Mouse (Mus musculus) embryonic facial prominence, embryonic 13.5 days (tissue): ENCODE measurements at regions not wholly inside any gene's neighbourhood (a gene's known extent, or its start where the extent isn't known, plus 50 kb on each side); places are given as distances from the start of the nearest gene placed in this dataset.
A peak's percentile ranks its signal among the peaks of the same experiment; 100 is the strongest.

Experiments used
- ATAC-seq: fragments of 200-750 bp; cut with Nextera tagmentation; 2 replicates; pipeline ENCODE4 v1.8.0; 2017; ENCODE audit warnings: low read depth; ENCODE audit not compliant: insufficient number of reproducible peaks, insufficient read depth, low FRiP score, low TSS enrichment
- H3K27ac ChIP-seq: fragments of 300-500 bp; sonication (generic); 2 replicates; pipeline ENCODE4 v1.5.1; 2015; ENCODE audit warnings: moderate library complexity, mild to moderate bottlenecking, inconsistent platforms
- H3K27me3 ChIP-seq: fragments of 300-500 bp; sonication (generic); 2 replicates; pipeline ENCODE4 v1.6.1; 2015; ENCODE audit warnings: mild to moderate bottlenecking, inconsistent platforms
- H3K36me3 ChIP-seq: fragments of 300-500 bp; sonication (generic); 2 replicates; pipeline ENCODE4 v1.6.1; 2015; ENCODE audit warnings: mild to moderate bottlenecking, inconsistent platforms
- H3K4me1 ChIP-seq: fragments of 300-500 bp; sonication (generic); 2 replicates; pipeline ENCODE4 v1.6.1; 2015; ENCODE audit warnings: inconsistent platforms
- H3K4me2 ChIP-seq: fragments of 300-500 bp; sonication (generic); 2 replicates; pipeline ENCODE4 v1.6.1; 2015; ENCODE audit warnings: moderate library complexity, mild to moderate bottlenecking, inconsistent platforms
- H3K4me3 ChIP-seq: fragments of 300-500 bp; sonication (generic); 2 replicates; pipeline ENCODE4 v1.5.1; 2015; ENCODE audit warnings: mild to moderate bottlenecking, inconsistent platforms
- H3K9ac ChIP-seq: fragments of 300-500 bp; sonication (generic); 2 replicates; pipeline ENCODE4 v1.6.1; 2015; ENCODE audit warnings: mild to moderate bottlenecking, inconsistent platforms
- H3K9me3 ChIP-seq: fragments of 300-500 bp; sonication (generic); 2 replicates; pipeline ENCODE4 v1.6.1; 2016; ENCODE audit warnings: inconsistent platforms
- WGBS: fragments of 180-500 bp; shearing (Covaris S2); methylation state at CpG from one replicate; pipeline ENCODE4 v1.1.7; 2015; ENCODE audit warnings: mixed read lengths; 5-methylcytosine and 5-hydroxymethylcytosine counted together

GRCm38 (mm10) chr11:22693984-22694383, 166.8 kb downstream of the B3gnt2 start:
- no peaks in the 10 kb centered on the region for H3K27me3 ChIP-seq
- WGBS, result 65% methylated on average over 2 of the region's 2 CpGs
- H3K9me3 ChIP-seq, result no peaks in the 10 kb centered on the region
- ATAC-seq, result no peak
- H3K4me2 ChIP-seq, result no peak overlapping the region
- no peak overlapping the region for H3K9ac ChIP-seq
- no peak overlapping the region for H3K27ac ChIP-seq
- H3K36me3 ChIP-seq, result no peaks in the 10 kb centered on the region
- peaks cover 12% of the 10 kb centered on the region for H3K4me1 ChIP-seq
- H3K4me3 ChIP-seq, result no peak overlapping the region

GRCm38 (mm10) chr11:22694829-22695228, 165.9 kb downstream of the B3gnt2 start:
- 77% methylated on average over 5 of the region's 5 CpGs for WGBS

GRCm38 (mm10) chr11:22695237-22695636, 165.5 kb downstream of the B3gnt2 start:
- Histone ChIP-seq H3K4me2 (no peak overlapping the region), H3K27me3 (no peaks in the 10 kb centered on the region), H3K36me3 (no peaks in the 10 kb centered on the region), H3K27ac (no peak overlapping the region), H3K4me1 (peaks cover 12% of the 10 kb centered on the region), H3K9me3 (no peaks in the 10 kb centered on the region), H3K9ac (no peak overlapping the region), H3K4me3 (no peak overlapping the region)
- ATAC-seq, result no peak
- 87% methylated on average over 1 of the region's 1 CpGs for WGBS

More at GRCm38 (mm10) chr11:22694829-22695228, 165.9 kb downstream of the B3gnt2 start:
- H3K9ac ChIP-seq, result no peak overlapping the region
- H3K4me2 ChIP-seq, result no peak overlapping the region
- no peaks in the 10 kb centered on the region for H3K9me3 ChIP-seq
- H3K27me3 ChIP-seq, result no peaks in the 10 kb centered on the region
- no peak overlapping the region for H3K27ac ChIP-seq
- no peak overlapping the region for H3K4me3 ChIP-seq
- ATAC-seq, result no peak
- no peaks in the 10 kb centered on the region for H3K36me3 ChIP-seq
- peaks cover 12% of the 10 kb centered on the region for H3K4me1 ChIP-seq

GRCm38 (mm10) chr11:22698057-22698941, 162.5 kb downstream of the B3gnt2 start:
- H3K4me1 ChIP-seq, result peaks cover 12% of the 10 kb centered on the region
- no peak overlapping the region; the same call in 1 of the 2 replicates for H3K9ac ChIP-seq
- H3K27me3 ChIP-seq, result no peaks in the 10 kb centered on the region
- no peak for ATAC-seq
- no peaks in the 10 kb centered on the region for H3K36me3 ChIP-seq
- no peak overlapping the region; the same call in 1 of the 2 replicates for H3K27ac ChIP-seq
- H3K9me3 ChIP-seq, result no peaks in the 10 kb centered on the region
- no peak overlapping the region for H3K4me2 ChIP-seq
- 62% methylated on average over 5 of the region's 5 CpGs for WGBS
- H3K4me3 ChIP-seq, result no peak overlapping the region

- H3K4me3 ChIP-seq, result no peak overlapping the region
- no peak overlapping the region for H3K9ac ChIP-seq
- H3K4me1 ChIP-seq, result no peaks in the 10 kb centered on the region
- H3K27me3 ChIP-seq, result no peaks in the 10 kb centered on the region
- 31% methylated on average over 3 of the region's 3 CpGs for WGBS
- H3K36me3 ChIP-seq, result no peaks in the 10 kb centered on the region
- H3K27ac ChIP-seq, result no peak overlapping the region
- H3K9me3 ChIP-seq, result no peaks in the 10 kb centered on the region
- H3K4me2 ChIP-seq, result no peak overlapping the region
- 0 out of 2 replicates have a peak, but pooled peaks have one; percentile 63 for ATAC-seq
Measured at GRCm38 (mm10) chr11:22706082-22706481, 154.7 kb downstream of the B3gnt2 start.
